Mouse (Mus musculus) hindbrain, embryonic 13.5 days (tissue): Measurements from ENCODE around the gene Ccdc65. TPM values are rescaled to one million over a fixed set of nuclear protein-coding genes. Genes with fewer than 3 reads are reported as not detected.
A peak's percentile ranks its signal among the peaks of the same experiment; 100 is the strongest.
"Not testable (repeated sequence)": the region's sequence is repeated elsewhere in the genome, so short reads cannot be mapped to it uniquely, and the experiment has no call there.

Experiments used
- ATAC-seq: fragments of 200-750 bp; cut with Nextera tagmentation; 2 replicates; pipeline ENCODE4 v1.8.0; 2017; ENCODE audit warnings: moderate TSS enrichment; ENCODE audit not compliant: low FRiP score
- H3K27ac ChIP-seq: fragments of 300-500 bp; sonication (generic); 2 replicates; pipeline ENCODE4 v1.5.1; 2015; ENCODE audit warnings: inconsistent platforms, mild to moderate bottlenecking, moderate library complexity
- H3K27me3 ChIP-seq: fragments of 300-500 bp; sonication (generic); 2 replicates; pipeline ENCODE4 v1.6.1; 2015; ENCODE audit warnings: mild to moderate bottlenecking, inconsistent platforms
- H3K36me3 ChIP-seq: fragments of 300-500 bp; sonication (generic); 2 replicates; pipeline ENCODE4 v1.6.1; 2015; ENCODE audit warnings: mild to moderate bottlenecking, inconsistent platforms
- H3K4me1 ChIP-seq: fragments of 300-500 bp; sonication (generic); replicated peaks from 2 replicates; pipeline ENCODE4 v1.6.1; 2015; ENCODE audit warnings: inconsistent platforms
- H3K4me2 ChIP-seq: fragments of 300-500 bp; sonication (generic); 2 replicates; pipeline ENCODE4 v1.6.1; 2015; ENCODE audit warnings: inconsistent platforms, mild to moderate bottlenecking, moderate library complexity
- H3K4me3 ChIP-seq: fragments of 300-500 bp; sonication (generic); 2 replicates; pipeline ENCODE4 v1.5.1; 2015; ENCODE audit warnings: mild to moderate bottlenecking, inconsistent platforms
- H3K9ac ChIP-seq: fragments of 300-500 bp; sonication (generic); 2 replicates; pipeline ENCODE4 v1.6.1; 2015; ENCODE audit warnings: mild to moderate bottlenecking, inconsistent platforms
- H3K9me3 ChIP-seq: fragments of 300-500 bp; sonication (generic); 2 replicates; pipeline ENCODE4 v1.6.1; 2016; ENCODE audit warnings: inconsistent platforms
- WGBS: fragments of 180-500 bp; shearing (Covaris S2); methylation state at CpG from one replicate; pipeline ENCODE4 v1.1.7; 2015; 5-methylcytosine and 5-hydroxymethylcytosine counted together
- polyA plus RNA-seq: library from polyadenylated mRNA; unstranded; fragments of >200 nt; fragmentation: Nextera tagmentation; extraction: Ambion mirVana; gene quantifications from 2 replicates; pipeline ENCODE4 v1.2.1, GENCODE M21; 2015

The Ccdc65 gene
- polyA plus RNA-seq, 1 experiment from 2014 or later: 4.3 TPM

DNA sequence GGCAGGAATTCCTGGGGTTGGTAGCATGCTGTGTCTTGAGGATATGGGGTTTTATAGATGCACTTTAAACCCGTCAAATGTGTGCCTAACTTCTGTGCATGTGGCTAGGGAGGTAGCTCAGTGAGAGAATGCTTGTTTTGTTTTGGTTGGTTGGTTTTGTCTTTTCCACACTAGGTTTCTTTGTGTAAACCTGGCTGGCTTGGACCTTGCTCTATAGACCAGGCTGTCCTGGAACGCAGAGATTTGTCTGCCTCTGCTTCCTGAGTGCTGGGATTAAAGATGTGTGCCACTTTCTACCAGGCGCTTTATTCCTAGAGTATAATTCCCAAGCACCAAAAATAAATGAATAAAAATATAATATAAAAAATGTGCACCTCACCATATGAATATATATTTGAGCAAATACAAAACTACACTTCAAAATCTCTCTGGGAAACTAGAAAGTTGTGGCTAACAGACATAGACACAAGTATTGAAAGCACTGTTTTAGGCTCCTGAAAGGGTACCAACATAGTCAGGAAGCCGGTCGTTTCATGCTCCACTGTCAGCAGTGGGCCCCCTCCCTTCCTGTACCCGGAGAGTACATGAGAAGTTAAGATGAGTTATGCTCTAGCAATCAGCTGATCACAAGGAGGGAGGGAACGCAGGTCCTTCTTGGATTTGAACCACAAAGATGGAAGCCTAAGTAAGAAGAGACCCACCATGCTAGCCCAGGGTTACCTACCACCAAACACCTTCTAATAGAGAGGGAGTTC lies 22.0 kb downstream of the Ccdc65 start:
- no peak for ATAC-seq
- no peaks in the 10 kb centered on the region for H3K9me3 ChIP-seq
- peaks cover 42% of the 10 kb centered on the region for H3K27me3 ChIP-seq
- H3K4me1 ChIP-seq: peaks cover 19% of the 10 kb centered on the region
- no peak overlapping the region for H3K9ac ChIP-seq
- no peak overlapping the region for H3K4me3 ChIP-seq
- H3K4me2 ChIP-seq: no peak overlapping the region
- H3K36me3 ChIP-seq: peaks cover 6% of the 10 kb centered on the region; the same call in 1 of the 2 replicates
- WGBS: 70% methylated on average over 7 of the region's 7 CpGs
- H3K27ac ChIP-seq: no peak overlapping the region

DNA sequence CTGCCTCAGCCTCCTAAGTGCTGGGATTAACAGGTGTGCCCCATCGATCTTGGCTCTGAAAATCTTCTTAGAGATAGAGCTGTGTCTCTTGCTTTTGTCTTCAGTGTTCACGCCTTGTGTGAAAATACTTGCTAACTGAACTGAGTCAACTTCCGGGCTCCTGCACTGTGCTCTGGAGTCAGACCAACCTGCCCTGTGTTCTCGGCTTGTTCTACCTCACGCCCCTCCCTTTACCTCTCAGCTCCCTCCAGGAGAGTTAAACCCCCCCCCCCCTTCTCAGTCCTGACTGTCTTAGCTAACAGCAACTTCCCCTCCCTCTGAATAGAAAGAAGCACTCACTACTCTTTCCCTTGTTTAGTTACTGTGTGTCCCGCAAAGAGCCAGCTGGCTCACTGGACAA lies 22.8 kb downstream of the Ccdc65 start:
- Histone ChIP-seq H3K4me3 (no peak overlapping the region), H3K27me3 (peaks cover 37% of the 10 kb centered on the region), H3K27ac (no peak overlapping the region), H3K9ac (no peak overlapping the region), H3K4me2 (no peak overlapping the region), H3K36me3 (peaks cover 13% of the 10 kb centered on the region), H3K9me3 (no peaks in the 10 kb centered on the region), H3K4me1 (peaks cover 19% of the 10 kb centered on the region)
- 83% methylated on average over 6 of the region's 6 CpGs for WGBS
- ATAC-seq: no peak

DNA sequence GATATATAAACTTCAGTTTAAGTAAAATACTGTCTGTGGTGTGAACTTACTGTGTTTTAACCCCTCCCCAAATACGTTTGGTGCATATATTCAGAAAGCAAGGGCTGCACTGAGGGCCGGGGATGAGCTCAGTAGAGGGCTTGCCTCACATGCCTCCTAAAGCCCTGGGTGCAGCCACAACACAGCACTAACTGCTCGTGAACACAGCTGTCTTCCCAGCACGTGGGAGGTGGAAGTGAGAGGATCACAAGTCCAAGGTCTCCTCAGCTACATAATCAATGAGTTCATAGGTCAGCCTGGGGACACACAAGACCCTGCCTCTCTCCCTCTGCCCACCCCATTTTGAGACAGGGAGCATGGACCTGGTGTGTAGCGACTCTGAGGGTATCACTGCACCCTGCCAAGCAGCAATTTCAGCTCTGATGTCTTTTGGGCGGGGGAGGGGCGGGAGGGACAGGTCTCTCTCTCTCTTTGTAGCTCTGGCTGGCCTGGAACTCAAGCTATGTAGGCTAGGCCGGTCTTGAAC lies 24.1 kb downstream of the Ccdc65 start:
- peaks cover 25% of the 10 kb centered on the region for H3K27me3 ChIP-seq
- no peak overlapping the region for H3K4me3 ChIP-seq
- no peak overlapping the region for H3K4me2 ChIP-seq
- no peak overlapping the region for H3K9ac ChIP-seq
- WGBS: 69% methylated on average over 8 of the region's 8 CpGs
- H3K4me1 ChIP-seq: peaks cover 14% of the 10 kb centered on the region
- no peaks in the 10 kb centered on the region for H3K9me3 ChIP-seq
- H3K27ac ChIP-seq: no peak overlapping the region
- peaks cover 26% of the 10 kb centered on the region for H3K36me3 ChIP-seq
- no peak for ATAC-seq

DNA sequence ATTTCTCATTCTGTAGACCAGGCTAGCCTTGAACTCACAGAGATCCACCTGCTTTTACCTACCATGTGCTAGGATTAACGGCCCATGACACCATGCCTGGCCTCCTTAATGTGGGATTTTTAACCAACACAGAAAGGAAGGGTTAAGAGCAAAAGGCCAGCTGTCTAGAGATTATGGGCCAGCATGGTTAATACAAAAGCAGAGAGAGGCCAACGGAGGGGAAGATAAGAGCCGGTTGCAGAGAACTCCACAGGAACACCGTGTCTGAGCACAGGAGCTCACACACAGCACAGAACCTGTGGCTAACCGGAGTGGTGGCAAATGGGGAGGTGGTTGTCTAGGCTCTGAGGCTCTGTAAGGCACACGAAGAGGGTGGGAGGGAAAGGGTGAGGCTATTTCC lies 25.4 kb downstream of the Ccdc65 start:
- no peak overlapping the region for H3K4me3 ChIP-seq
- H3K4me1 ChIP-seq: peaks cover 1% of the 10 kb centered on the region; the same call in 1 of the 2 replicates
- H3K4me2 ChIP-seq: no peak overlapping the region
- H3K27ac ChIP-seq: no peak overlapping the region
- no peak for ATAC-seq
- H3K9me3 ChIP-seq: no peaks in the 10 kb centered on the region
- H3K9ac ChIP-seq: no peak overlapping the region
- 81% methylated on average over 6 of the region's 6 CpGs for WGBS
- peaks cover 13% of the 10 kb centered on the region for H3K27me3 ChIP-seq
- peaks cover 36% of the 10 kb centered on the region for H3K36me3 ChIP-seq

DNA sequence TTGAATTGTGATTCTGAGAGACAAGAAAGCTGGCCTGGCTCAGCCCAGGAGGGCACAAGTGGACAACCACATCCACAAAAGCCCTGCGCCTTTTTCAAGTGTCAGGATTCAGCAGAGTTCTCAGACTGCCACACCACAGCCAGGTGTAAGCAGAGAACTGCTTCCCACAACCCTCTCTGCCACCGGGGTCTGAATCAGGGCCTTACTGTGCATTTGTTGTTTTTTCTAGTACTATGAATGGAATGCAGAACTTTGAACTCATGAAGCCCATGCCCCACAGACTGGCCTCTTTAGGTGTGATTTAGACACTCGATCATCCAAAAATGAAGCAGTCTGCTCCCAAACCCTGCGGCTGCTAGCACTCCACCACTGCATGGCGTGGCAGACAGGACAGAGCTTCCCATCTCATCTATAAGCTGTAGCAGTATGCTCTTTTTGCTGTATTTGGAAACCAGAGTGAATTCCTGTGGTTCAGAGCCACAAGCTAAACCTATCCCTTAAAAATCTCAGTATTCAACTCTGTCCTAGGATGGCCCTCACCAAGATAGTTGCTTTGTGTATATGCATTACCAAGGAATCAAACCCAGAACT lies 26.1 kb downstream of the Ccdc65 start:
- ATAC-seq: no peak
- H3K9me3 ChIP-seq: no peaks in the 10 kb centered on the region
- H3K27ac ChIP-seq: no peak overlapping the region; the same call in 1 of the 2 replicates
- peaks cover 42% of the 10 kb centered on the region for H3K36me3 ChIP-seq
- H3K27me3 ChIP-seq: peaks cover 7% of the 10 kb centered on the region; the same call in 1 of the 2 replicates
- no peaks in the 10 kb centered on the region for H3K4me1 ChIP-seq
- H3K4me3 ChIP-seq: no peak overlapping the region
- no peak overlapping the region for H3K4me2 ChIP-seq
- no peak overlapping the region for H3K9ac ChIP-seq
- 93% methylated on average over 5 of the region's 5 CpGs for WGBS

DNA sequence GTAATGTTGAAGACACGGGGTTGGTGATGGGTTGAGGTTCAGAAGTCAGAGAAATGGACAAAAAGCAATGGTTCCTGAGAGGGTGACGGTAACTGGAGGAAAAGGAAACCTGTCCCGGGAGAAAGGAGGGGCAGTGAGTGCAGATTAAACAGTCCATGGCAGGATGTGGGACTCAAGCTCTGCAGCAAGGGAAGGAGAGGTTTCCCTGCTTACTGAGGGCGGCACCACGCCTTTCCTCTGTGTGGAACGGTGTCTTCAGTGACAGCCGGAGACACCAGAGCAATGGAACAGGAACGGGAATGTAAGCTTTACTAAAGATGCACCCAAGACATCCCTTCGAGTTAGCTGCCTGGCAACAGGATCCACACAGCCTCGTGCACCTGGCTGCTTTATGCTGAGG lies 28.5 kb downstream of the Ccdc65 start:
- no peak for ATAC-seq
- 92% methylated on average over 10 of the region's 10 CpGs for WGBS

DNA sequence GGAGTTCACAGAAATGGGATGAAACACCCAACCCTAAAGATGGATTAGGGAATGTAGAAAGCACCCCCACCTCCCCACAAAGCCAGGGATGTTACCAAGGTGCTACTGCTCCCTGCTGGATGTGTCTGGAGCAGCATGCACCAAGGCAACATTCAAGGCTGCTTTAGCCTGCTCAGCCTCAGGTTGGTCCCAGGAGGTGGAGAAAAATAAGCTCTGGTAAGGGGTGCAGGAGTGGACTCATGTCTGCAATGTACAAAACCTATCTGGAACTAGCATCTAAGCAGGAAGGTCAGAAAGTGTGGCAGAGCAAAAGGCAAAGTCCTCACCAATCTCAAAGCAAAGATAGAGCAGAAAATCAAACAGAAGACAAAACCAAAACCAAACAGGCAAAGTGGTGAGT lies 29.9 kb downstream of the Ccdc65 start:
- Histone ChIP-seq H3K4me1 (no peaks in the 10 kb centered on the region), H3K36me3 (peaks cover 80% of the 10 kb centered on the region), H3K27ac (no peak overlapping the region), H3K9me3 (no peaks in the 10 kb centered on the region), H3K4me3 (no peak overlapping the region), H3K9ac (no peak overlapping the region), H3K27me3 (no peaks in the 10 kb centered on the region), H3K4me2 (no peak overlapping the region)
- no peak for ATAC-seq

More for the DNA sequence above, 28.5 kb downstream of the Ccdc65 start:
- no peak overlapping the region for H3K4me3 ChIP-seq
- H3K9me3 ChIP-seq: no peaks in the 10 kb centered on the region
- H3K4me1 ChIP-seq: no peaks in the 10 kb centered on the region
- peaks cover 67% of the 10 kb centered on the region for H3K36me3 ChIP-seq
- H3K9ac ChIP-seq: no peak overlapping the region
- H3K27ac ChIP-seq: no peak overlapping the region
- H3K27me3 ChIP-seq: no peaks in the 10 kb centered on the region
- H3K4me2 ChIP-seq: no peak overlapping the region

DNA sequence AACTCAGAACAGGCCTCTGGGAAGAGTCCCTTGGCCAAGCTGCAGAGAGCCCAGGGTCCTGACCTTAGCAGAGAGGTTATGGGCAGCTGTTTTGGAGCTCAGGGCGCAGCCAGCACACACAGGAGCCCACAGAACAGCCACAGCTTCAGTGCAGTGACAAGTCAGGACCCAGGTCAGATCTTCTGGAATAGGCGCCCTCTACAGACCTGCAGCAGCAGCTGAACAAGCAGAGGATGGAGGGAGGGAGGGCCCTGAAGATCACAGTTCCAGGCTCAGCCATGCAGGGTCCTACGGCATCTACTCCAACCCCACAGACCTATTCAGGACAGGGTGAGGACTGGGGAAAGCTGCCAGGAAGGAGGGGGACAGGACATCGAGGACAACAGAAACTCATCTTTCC lies 30.8 kb downstream of the Ccdc65 start:
- H3K27me3 ChIP-seq: no peaks in the 10 kb centered on the region
- no peak overlapping the region for H3K27ac ChIP-seq
- no peak for ATAC-seq
- H3K9me3 ChIP-seq: no peaks in the 10 kb centered on the region
- H3K36me3 ChIP-seq: peaks cover 85% of the 10 kb centered on the region
- H3K9ac ChIP-seq: no peak overlapping the region
- H3K4me1 ChIP-seq: no peaks in the 10 kb centered on the region
- H3K4me3 ChIP-seq: no peak overlapping the region
- H3K4me2 ChIP-seq: no peak overlapping the region
- 63% methylated on average over 4 of the region's 4 CpGs for WGBS

DNA sequence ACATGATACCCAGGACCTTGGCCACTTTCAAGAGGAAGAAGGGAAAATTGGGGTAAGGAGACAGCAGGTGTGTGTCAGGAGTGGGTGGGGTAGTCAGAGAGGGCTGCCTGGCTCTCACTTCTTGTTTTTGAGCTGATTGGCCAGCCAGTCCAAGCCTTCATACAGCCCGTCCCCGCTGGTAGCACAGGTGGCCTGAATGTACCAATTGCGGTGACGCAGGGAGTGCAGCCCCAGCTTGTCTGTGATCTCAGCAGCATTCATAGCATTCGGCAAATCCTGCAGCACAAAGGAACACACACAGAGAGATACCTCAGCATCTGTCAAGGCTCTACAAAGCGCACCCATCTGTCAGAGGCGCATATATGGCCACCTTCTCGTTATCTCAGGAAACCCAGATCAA lies 32.2 kb downstream of the Ccdc65 start:
- WGBS: 94% methylated on average over 8 of the region's 8 CpGs
- ATAC-seq: no peak
- H3K36me3 ChIP-seq: peaks cover 83% of the 10 kb centered on the region

DNA sequence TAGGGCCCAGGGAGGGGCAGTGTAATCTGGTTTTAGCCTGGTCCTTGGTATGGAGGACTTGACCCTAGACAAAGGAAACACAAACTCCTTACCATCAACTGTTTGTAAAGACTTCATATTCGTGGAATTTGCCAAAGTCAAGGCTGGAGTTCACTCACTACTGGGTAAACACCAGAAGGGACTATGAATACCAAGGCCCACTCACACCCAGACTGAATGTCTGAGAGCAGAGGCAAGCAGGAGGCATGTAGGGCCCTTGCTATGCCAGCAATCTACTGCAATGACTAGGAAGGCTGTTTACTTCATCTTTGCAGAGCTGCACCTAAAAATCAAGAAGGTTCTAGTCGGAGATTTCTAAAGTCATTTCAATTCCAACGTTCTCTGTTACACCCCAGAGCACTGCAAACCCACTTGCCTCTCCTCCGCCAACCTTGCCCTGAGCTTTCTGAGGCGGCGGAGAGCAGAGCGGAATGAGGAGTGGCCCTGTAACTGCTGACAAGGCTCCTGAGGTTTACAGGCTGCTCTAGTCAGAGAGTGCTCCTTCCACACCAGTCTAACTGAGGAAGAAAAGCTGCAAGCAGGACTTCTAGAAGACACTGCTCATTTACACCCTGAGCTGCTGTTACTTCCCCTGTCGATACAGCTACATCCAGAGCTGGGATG lies 34.9 kb downstream of the Ccdc65 start:
- no peak for ATAC-seq
- Histone ChIP-seq H3K4me1 (no peaks in the 10 kb centered on the region), H3K36me3 (peaks cover 61% of the 10 kb centered on the region), H3K4me2 (no peak overlapping the region), H3K27me3 (no peaks in the 10 kb centered on the region), H3K9me3 (no peaks in the 10 kb centered on the region), H3K27ac (no peak overlapping the region), H3K9ac (peak overlapping the region; percentile 35; the same call in 1 of the 2 replicates), H3K4me3 (no peak overlapping the region)
- WGBS: 86% methylated on average over 8 of the region's 8 CpGs

More for the DNA sequence above, 32.2 kb downstream of the Ccdc65 start:
- Histone ChIP-seq H3K9me3 (no peaks in the 10 kb centered on the region), H3K27me3 (no peaks in the 10 kb centered on the region), H3K4me2 (no peak overlapping the region), H3K4me3 (no peak overlapping the region), H3K27ac (no peak overlapping the region), H3K9ac (no peak overlapping the region), H3K4me1 (no peaks in the 10 kb centered on the region)

DNA sequence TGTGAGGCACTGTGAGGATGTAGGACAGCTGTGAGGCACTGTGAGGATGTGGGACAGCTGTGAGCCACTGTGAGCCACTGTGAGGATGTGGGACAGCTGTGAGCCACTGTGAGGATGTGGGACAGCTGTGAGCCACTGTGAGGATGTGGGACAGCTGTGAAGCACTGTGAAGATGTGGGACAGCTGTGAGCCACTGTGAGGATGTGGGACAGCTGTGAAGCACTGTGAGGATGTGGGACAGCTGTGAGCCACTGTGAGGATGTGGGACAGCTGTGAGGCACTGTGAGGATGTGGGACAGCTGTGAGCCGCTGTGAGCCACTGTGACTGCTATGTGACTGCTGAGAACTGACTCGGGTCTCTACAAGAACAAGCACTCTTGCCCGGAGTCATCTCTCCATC lies 35.9 kb downstream of the Ccdc65 start:
- not testable (repeated sequence) for H3K27me3 ChIP-seq, ATAC-seq, H3K9ac ChIP-seq, H3K4me3 ChIP-seq, H3K4me2 ChIP-seq, H3K9me3 ChIP-seq, H3K4me1 ChIP-seq, H3K27ac ChIP-seq
- peaks cover 54% of the 10 kb centered on the region for H3K36me3 ChIP-seq
- WGBS: 91% methylated on average over 3 of the region's 3 CpGs

DNA sequence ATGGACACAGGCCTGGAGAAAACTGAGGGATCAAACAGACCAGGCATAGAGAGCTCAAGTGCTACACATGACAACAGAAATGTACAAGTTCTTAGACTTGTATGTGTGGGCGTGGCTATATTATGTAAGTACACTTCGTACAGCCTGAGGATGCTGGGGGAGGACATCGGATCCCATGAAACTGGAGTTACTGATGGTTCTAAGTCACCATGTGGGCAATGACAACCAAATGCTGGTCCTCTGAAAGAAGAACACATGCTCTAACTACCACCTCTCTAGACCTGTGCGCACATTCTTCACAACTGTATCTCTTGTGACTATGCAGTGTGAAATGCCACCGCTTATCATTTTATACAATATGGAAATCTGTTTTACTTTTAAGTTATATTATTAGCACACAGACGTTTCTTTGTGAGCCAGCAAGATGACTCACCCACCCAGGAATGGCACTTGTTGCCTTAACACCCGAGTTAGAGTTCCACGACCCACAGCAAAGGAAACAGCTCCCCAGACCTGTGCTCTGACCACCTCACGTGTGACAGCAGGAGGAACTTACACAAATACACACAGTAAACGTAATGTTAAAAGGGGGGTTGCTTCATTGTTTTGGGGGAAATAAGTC lies 38.4 kb downstream of the Ccdc65 start:
- no peak for ATAC-seq
- Histone ChIP-seq H3K4me2 (no peak overlapping the region), H3K9ac (no peak overlapping the region), H3K36me3 (peaks cover 31% of the 10 kb centered on the region), H3K9me3 (no peaks in the 10 kb centered on the region), H3K27ac (no peak overlapping the region), H3K4me1 (no peaks in the 10 kb centered on the region), H3K27me3 (no peaks in the 10 kb centered on the region), H3K4me3 (no peak overlapping the region)
- WGBS: 91% methylated on average over 10 of the region's 10 CpGs
